In genomic region chr7:28217811-28218210, GRCm38 (mm10) we compare ENCODE assay signal across 6 mouse cellular contexts. TPM values are rescaled to one million over a fixed set of nuclear protein-coding genes. Genes with fewer than 3 reads are reported as not detected.
DNase-seq lines count a peak whose midpoint lies in the region; TF ChIP-seq lines count a peak whose summit lies in the region.
"Not testable (repeated sequence)": the region's sequence is repeated elsewhere in the genome, so short reads cannot be mapped to it uniquely, and the experiment has no call there.
"Had no signal": no experiment of that assay in that cellular context is flagged by ENCODE, and none has a peak within 500 bp of the region (broad histone marks: within the 10 kb centered on the region; RNA-seq: fewer than 3 reads in every experiment).

No protein-coding gene starts in this region.

- peak overlapping the region; percentile 64 for H3K27ac ChIP-seq in ES-E14 (ENCODE audit: insufficient read depth, low read depth, low read length, poor library complexity, severe bottlenecking)
- peak overlapping the region; percentile 5; the same call in 1 of the 2 replicates for H3K27ac ChIP-seq in kidney, adult 2 months (ENCODE audit: insufficient read depth, low read depth, low read length)

- not testable (repeated sequence) for DNase-seq in ES-E14 (ENCODE audit: low read depth, low spot score)
- peak; percentile 83 for DNase-seq in heart, adult 11 months
- peak; percentile 42 for DNase-seq in kidney, adult 2 months
- peak; percentile 64 for DNase-seq in kidney, adult 9 months

- not testable (repeated sequence) for H3K36me3 ChIP-seq in ES-E14 (ENCODE audit: control insufficient read depth, insufficient read depth, low read length, poor library complexity, severe bottlenecking); kidney, adult 2 months (ENCODE audit: control insufficient read depth, insufficient read depth, low read length)

- not testable (repeated sequence) for H3K4me1 ChIP-seq in ES-E14 (ENCODE audit: control insufficient read depth in 2 of 2, insufficient read depth in 2 of 2, low read length in 2 of 2, poor library complexity in 1 of 2); kidney, adult 2 months (ENCODE audit: control insufficient read depth, insufficient read depth, low read length)

- not testable (repeated sequence) for TF ChIP-seq CTCF in kidney, adult 2 months (conservative IDR thresholded peaks at IDR 0.05; ENCODE audit: insufficient read depth, insufficient read length, low read depth, low read length)

- H3K27me3 ChIP-seq in kidney, adult 2 months (replicated peaks; ENCODE audit: control insufficient read depth, insufficient read depth, low read length): not testable (repeated sequence)

- 55% methylated on average over 13 of the region's 13 CpGs for WGBS in kidney, adult 2 months

- H3K4me3 ChIP-seq in ES-E14 (ENCODE audit: insufficient read depth in 1 of 2, low read depth in 1 of 2, low read length in 2 of 2, poor library complexity in 1 of 2, severe bottlenecking in 1 of 2); kidney, adult 2 months (ENCODE audit: insufficient read depth, low read depth, low read length): not testable (repeated sequence)

- H3K9me3 ChIP-seq in ES-E14 (ENCODE audit: control insufficient read depth, insufficient read depth, low read depth, low read length): not testable (repeated sequence)

- H3K9ac ChIP-seq in ES-E14 (ENCODE audit: insufficient read depth, low read depth, low read length, poor library complexity, severe bottlenecking): not testable (repeated sequence)

- in situ Hi-C loops in ES-E14 (cut with MboI; ENCODE audit: low sequenced_read_pairs in 2 of 2, unreplicated experiment in 2 of 2): not testable (repeated sequence)

- TF ChIP-seq POLR2A in kidney, adult 2 months (IDR thresholded peaks at IDR 0.05; ENCODE audit: low read depth, low read length): not testable (repeated sequence)

RNA-seq across cellular contexts. Expression of gene Dyrk1b, which starts 38.5 kb away (rescaled TPM):
- 3.9 and 6.3 TPM in 2 replicates for total RNA-seq in ES-E14 (2012; rRNA removed)
- polyA plus RNA-seq in kidney, adult 2 months (2012; rRNA removed): 31.1 and 34.8 TPM in 2 replicates

RNA-seq across cellular contexts. Expression of gene Fbl, which starts 48.3 kb away (rescaled TPM):
- 150 and 189 TPM in 2 replicates for total RNA-seq in ES-E14 (2012; rRNA removed)
- polyA plus RNA-seq in kidney, adult 2 months (2012; rRNA removed): 33.0 and 54.3 TPM in 2 replicates

RNA-seq across cellular contexts. Expression of gene Eid2, which starts 49.9 kb away (rescaled TPM):
- 15.3 and 18.5 TPM in 2 replicates for total RNA-seq in ES-E14 (2012; rRNA removed)
- 5.2 and 5.7 TPM in 2 replicates for polyA plus RNA-seq in kidney, adult 2 months (2012; rRNA removed)
- total RNA-seq: CH12.LX, MEL had no signal

RNA-seq across cellular contexts. Expression of gene Eid2b, which starts 59.7 kb away (rescaled TPM):
- 4.3 and 4.6 TPM in 2 replicates for total RNA-seq in ES-E14 (2012; rRNA removed)
- 7.7 and 10.2 TPM in 2 replicates for polyA plus RNA-seq in kidney, adult 2 months (2012; rRNA removed)
